Mouse (Mus musculus): Measurements from ENCODE around the gene Egr4. TPM values are rescaled to one million over a fixed set of nuclear protein-coding genes. Genes with fewer than 3 reads are reported as not detected.

Gene Egr4
- 0.39 to 0.69 TPM (median 0.54 TPM) in 4 replicates for total RNA-seq (2023; ENCODE audit: inconsistent age)

DNA sequence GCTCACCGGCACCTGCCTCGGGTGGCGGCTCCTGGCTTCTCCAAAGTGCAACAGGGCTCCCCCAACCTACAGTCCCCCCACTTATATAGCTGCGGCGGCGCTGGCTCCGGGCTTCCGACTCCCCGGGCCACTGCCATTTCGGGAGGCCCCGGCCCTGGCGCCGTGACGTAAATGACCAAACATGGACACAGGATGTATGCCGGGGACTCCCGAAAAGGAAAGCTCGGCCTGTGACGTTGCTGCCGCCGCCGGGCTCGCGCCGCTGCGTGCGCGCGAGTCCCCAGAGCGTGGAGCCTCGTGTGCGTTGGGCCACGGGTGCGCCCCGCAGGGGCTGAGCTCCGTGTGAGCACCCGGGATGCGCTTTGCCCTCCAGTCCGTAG, at the start of gene Egr4:
Gene Egr4, minus strand, starts transcription at position 59 of the 380 bp plus-strand sequence.

GRCm38 (mm10) chr6:85502911-85503250, 10.5 kb downstream of the Egr4 start, which contains the start of gene Fbxo41:
TSS of gene Fbxo41 (minus strand) at chr6:85502994.

Other genes with a start within 250 kb of the Egr4 start
- gene Sfxn5, start 180.2 kb downstream of the Egr4 start, total RNA-seq (2023; ENCODE audit: inconsistent age), result 11.0 to 13.9 TPM (median 12.3 TPM) in 4 replicates
- 0.64 to 1.2 TPM (median 0.99 TPM) in 4 replicates for gene Rab11fip5, start 139.0 kb downstream of the Egr4 start, total RNA-seq (2023; ENCODE audit: inconsistent age)
- gene Noto, start 89.7 kb downstream of the Egr4 start, total RNA-seq (2023; ENCODE audit: inconsistent age), result not detected in 4 replicates
- gene Smyd5, start 81.6 kb downstream of the Egr4 start, total RNA-seq (2023; ENCODE audit: inconsistent age), result 40.9 to 51.6 TPM (median 45.6 TPM) in 4 replicates
- 151 to 192 TPM (median 172 TPM) in 4 replicates for gene Cct7, start 62.1 kb downstream of the Egr4 start, total RNA-seq (2023; ENCODE audit: inconsistent age)
- gene Pradc1, start 61.6 kb downstream of the Egr4 start, total RNA-seq (2023; ENCODE audit: inconsistent age), result 10.0 to 15.0 TPM (median 13.6 TPM) in 4 replicates
- not detected in 4 replicates for gene Fbxo41, start 10.6 kb downstream of the Egr4 start, total RNA-seq (2023; ENCODE audit: inconsistent age)
- 4.5 to 5.8 TPM (median 5.3 TPM) in 4 replicates for gene Alms1, start 73.9 kb upstream of the Egr4 start, total RNA-seq (2023; ENCODE audit: inconsistent age)
- not detected in 4 replicates for gene Nat8f7, start 199.6 kb upstream of the Egr4 start, total RNA-seq (2023; ENCODE audit: inconsistent age)